Mouse (Mus musculus) erythroblast, embryonic 14.5 days (primary cell): ENCODE data around the gene Taf4.

ENCODE experiments used
- GATA1 ChIP-seq: IDR thresholded peaks from 2 replicates; pipeline ENCODE4 v1.6.1; 2012; ENCODE audit warnings: low read length, inconsistent platforms, mixed read lengths
- TAL1 ChIP-seq: IDR thresholded peaks from 3 replicates; pipeline ENCODE4 v1.6.1; 2012; ENCODE audit warnings: low read length, inconsistent platforms, mixed read lengths

DNA sequence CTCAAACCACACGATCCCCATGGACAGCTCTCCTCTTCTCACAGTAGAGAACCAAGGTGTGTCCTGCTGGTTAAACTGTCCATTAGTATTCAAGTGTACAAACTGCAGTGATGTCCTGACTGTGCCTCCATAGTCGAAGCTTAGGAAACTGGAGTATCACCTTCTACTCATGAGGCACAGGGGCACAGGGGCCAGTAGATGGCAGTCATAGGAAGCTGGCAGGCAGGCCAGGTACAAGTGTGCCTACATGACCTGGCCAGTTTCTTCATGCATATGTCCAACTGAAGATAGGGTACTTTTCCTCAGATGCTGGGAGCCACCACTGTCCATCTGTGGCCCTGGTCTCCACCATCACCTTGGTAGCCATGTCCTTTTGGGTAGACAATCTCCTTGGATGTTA, 62.2 kb downstream of the Taf4 start:
- TF ChIP-seq TAL1 (no peak), GATA1 (no peak)
